Mouse (Mus musculus): ENCODE data around the gene Zmym5. TPM values are rescaled to one million over a fixed set of nuclear protein-coding genes. Genes with fewer than 3 reads are reported as not detected.
A peak's percentile ranks its signal among the peaks of the same experiment; 100 is the strongest.
"Not testable (repeated sequence)": the region's sequence is repeated elsewhere in the genome, so short reads cannot be mapped to it uniquely, and the experiment has no call there.

Gene Zmym5
- 22.1 and 27.1 TPM in 2 replicates for total RNA-seq (2015)
- 14.5 and 19.8 TPM in 2 replicates for total RNA-seq (2017)

DNA sequence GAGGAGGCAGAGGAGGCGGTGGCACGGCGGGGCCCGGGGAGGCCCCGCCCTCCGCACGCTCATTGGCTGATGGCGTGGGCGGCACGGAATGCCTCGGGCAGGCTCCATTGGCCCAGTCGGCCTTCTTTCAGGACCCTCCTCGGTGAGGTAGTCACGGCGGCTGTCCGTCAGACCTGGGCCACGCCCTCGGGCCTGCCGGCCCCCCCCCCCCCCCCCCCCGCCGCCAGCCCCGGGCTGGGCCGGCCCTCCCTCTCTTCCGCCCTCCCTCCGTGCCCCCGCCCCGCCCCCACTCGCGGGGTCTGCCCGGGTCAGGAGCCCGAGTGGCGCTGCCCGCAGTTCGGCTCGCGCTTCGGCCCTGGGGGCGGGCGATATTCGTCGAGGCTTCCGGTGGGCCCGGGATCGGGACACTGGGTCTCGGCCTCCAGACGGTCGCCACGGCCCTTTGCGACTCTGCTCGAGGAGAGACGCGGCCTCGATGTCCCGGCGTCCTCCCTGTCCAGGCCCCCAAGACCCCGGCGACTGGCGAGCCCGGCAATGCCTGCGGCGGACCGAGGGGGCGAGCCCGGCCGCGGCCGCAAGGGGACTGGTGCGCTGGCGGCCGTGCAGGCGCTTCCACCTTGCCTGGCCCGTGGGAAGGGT is at the start of gene Zmym5:
Gene Zmym5, minus strand, starts transcription at position 16 of the 639 bp plus-strand sequence.
- peak; percentile 87 for ATAC-seq (replicated peaks; ENCODE audit: poor library complexity)

- ATAC-seq (replicated peaks; ENCODE audit: poor library complexity), result peak; percentile 52
These were observed 38.2 kb upstream of the Zmym5 start for GRCm38 (mm10) chr14:56849681-56850080.

- no peak for ATAC-seq (replicated peaks; ENCODE audit: poor library complexity)
These were observed 36.8 kb upstream of the Zmym5 start for GRCm38 (mm10) chr14:56848322-56848721.

DNA sequence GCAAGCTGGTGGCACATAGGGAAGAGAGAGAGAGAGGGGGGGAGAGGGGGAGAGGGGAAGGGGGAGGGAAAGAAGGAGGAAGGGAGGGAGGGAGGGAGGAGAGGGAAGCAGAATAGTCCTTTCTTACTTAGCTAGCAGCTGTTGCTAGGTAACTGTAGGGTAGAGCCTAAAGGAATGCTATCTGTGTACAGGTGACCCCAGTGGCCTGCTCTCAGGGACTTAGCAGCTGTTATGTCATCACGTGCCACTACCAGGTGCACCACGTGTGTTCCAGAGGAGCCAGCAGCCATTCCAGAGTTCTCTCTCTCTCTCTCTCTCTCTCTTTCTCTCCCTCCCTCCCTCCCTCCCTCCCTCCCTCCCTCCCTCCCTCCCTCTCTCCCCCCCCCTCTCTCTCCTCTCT is 33.0 kb upstream of the Zmym5 start:
- no peak for ATAC-seq (replicated peaks; ENCODE audit: poor library complexity)

DNA sequence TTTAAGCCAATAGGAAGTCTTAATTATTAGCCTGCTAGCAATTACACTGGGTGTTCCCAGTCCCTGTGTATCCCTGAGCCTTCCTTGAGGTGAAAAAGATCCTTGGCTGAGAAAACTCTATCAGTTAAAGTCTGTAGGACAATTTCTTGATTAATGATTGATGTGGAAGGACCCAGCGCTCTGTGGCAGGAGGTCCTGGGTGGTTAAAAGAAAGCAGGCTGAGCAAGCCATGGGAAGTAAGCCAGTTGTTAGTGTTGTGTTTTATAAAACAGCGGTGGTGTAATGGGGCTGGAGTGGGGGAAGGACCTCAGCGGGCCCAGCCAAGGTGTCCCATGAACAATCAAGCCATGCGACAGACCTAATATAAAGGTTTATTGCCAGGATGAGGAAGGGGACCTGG is 32.5 kb upstream of the Zmym5 start:
- no peak for ATAC-seq (replicated peaks; ENCODE audit: poor library complexity)

DNA sequence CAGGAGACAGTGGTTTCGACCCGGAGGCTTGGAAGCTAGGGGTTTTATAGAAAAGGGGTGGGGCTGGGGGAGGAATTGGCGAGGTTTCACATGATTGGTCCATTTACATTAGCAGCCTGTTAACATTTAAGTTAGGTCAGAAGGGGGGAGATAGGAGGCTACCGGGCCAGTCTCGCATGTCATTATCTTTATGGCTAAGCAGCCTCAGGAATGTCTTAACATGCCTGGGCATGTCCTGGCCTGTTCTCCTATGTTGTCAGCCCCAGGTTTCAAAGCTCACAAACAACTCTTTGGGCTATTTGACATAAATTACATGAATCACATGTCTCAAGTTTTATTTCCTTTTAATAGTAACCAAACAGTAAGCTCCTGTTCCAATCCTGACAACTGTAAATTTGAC is 23.1 kb upstream of the Zmym5 start:
- not testable (repeated sequence) for ATAC-seq (replicated peaks; ENCODE audit: poor library complexity)

DNA sequence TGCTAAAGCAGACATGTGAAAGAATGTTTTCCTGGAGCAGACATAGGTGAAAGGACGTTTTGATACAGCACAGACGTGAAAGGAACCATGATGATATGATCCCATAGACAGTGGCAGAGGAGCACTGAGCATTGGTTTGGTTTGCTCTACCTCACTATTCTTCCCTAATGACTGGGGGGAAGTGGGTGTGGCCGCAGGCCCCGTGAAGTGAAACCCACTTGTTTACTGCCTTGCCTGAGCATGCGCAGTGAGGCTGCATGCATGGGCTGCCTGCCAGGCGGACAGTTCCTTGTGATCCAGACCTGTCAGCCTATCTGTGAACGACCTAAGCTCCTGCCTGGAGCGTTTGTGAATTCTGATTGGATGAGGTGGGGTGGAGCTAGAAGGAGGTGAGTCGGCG is 21.7 kb upstream of the Zmym5 start:
- not testable (repeated sequence) for ATAC-seq (replicated peaks; ENCODE audit: poor library complexity)

- no peak for ATAC-seq (replicated peaks; ENCODE audit: poor library complexity)
These were observed 21.1 kb upstream of the Zmym5 start for GRCm38 (mm10) chr14:56832563-56833113.

DNA sequence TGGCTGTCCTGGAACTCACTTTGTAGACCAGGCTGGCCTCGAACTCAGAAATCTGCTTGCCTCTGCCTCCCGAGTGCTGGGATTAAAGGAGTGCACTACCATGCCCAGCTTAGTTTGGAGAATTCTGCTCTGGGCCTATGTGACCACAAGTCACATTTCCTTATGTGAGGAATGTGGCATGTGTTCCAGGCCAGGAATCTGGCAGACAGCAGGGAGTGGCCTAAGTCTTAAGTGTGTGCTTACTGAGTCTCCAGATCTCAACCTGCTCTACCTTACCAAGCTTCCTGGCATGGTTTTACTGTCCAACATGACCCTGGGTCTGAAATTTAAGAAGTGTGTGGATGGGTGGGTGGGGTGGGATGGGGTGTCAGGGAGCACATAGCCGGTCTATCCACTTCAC is 20.6 kb upstream of the Zmym5 start:
- ATAC-seq (replicated peaks; ENCODE audit: poor library complexity), result no peak

DNA sequence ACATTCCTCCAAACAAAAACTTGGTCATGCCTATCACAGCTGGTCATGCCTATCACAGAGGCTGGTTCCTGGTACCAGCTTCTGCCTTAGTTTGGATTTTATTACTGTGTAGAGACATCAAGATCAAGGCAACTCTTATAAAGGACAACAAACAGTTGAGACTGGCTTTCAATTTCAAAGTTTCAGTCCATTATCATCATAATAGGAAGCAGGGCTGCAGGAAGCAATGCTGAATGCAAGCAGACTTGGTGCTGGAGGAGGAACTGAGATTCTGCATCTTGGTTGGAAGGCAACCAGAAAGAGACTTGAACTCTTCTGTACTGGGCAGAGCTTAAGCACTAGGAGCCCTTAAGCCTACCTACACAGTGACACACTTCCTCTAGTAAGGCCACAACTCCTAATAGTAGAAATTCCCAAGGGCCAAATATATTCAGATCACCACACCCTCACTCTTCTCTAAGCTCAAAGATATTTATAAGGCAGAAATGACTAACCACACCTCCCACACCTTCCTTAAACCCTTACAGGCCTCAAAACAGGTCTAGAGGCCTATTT is 19.1 kb upstream of the Zmym5 start:
- ATAC-seq (replicated peaks; ENCODE audit: poor library complexity), result no peak

DNA sequence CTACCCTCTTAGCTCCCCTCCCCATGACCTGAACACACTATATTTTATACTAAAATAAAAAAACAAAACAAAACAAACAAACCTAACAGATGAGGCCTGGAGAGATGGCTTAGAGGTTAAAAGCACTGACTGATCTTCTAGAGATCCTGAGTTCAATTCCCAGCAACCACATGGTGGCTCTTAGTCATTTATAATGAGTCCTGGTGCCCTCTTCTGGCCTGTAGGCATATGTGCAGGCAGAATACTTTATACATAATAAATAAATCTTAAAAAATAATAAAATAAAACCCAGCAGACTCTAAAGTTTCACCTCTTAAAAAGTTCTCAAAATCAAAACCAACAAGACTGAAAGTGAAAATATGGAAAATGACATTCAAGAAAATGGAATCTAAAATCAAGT is 13.0 kb upstream of the Zmym5 start:
- peak; percentile 46; the same call in 1 of the 2 replicates for ATAC-seq (replicated peaks; ENCODE audit: poor library complexity)

GRCm38 (mm10) chr14:56817616-56818015 is 6.1 kb upstream of the Zmym5 start:
- ATAC-seq (replicated peaks; ENCODE audit: poor library complexity), result no peak

GRCm38 (mm10) chr14:56817131-56817530 is 5.6 kb upstream of the Zmym5 start:
- ATAC-seq (replicated peaks; ENCODE audit: poor library complexity), result no peak

- ATAC-seq (replicated peaks; ENCODE audit: poor library complexity), result no peak
These were observed 5.0 kb upstream of the Zmym5 start for GRCm38 (mm10) chr14:56816541-56816940.

- ATAC-seq (replicated peaks; ENCODE audit: poor library complexity), result peak; percentile 51
These were observed 1.1 kb upstream of the Zmym5 start for GRCm38 (mm10) chr14:56812520-56813036.

DNA sequence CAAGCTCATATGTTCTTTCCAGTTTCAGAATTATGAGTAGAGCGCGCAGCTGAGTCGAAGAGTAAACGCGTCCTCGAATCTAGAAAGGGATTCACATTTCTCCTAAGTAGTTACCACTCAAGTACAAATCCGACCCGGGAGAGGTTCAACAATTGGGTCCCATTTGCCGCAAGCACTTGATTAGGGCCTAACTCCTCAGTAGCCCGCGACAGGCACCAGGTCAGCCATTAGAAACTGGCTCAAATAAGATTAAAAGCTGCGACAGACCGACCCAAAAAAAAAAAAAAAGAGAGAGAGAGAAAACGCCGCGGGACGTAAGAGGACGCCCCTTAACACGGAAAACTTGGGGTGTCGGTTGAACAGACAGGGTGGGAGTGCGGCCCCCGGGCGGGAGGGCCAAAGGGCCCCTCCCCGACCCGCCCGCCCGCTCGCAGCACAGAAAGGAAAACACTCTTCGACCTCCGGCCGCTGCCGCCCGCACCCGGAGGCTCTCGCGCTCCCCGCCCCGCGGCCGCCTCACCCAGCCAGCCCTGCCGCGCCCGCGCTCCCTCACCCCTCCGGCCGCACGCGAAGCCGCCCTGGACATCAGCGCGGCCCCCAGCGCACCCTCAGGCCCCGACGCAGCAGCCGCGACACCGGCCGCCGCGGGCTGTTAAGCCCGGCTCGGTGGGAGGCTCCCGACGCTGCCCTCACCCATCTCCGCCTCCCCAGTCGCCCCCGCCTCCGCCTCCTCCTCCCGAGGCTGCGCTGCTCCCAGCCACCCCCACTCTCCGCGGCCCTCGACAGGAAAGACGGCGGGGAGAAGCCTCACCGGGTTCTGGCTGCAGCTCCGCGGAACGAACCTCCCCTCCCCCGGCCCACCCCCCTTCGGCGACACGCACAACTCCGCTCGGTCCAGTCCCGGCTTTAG is 480 bp downstream of the Zmym5 start:
- ATAC-seq (replicated peaks; ENCODE audit: poor library complexity), result peak; percentile 51

- peak; percentile 68 for ATAC-seq (replicated peaks; ENCODE audit: poor library complexity)
These were observed 18.3 kb downstream of the Zmym5 start for GRCm38 (mm10) chr14:56793243-56793642.

DNA sequence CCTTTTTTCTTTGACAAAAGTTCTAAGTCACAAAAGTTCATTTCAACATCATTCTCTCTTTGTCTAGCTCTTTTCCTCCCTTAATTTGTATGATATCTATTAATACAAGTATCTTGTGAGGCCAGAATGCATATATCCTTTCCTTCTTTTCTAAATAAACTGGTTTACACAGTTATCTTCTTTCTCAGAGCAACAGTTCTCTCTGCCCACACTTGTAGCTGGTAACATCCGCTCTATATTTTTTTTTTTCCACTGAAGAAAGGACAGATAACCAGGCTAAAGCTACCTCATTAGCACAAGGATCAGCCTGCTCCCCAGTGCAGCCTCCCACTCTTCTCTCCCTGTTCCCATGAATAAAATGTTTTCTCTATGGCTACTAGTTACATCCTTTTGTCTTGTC is 26.9 kb downstream of the Zmym5 start:
- peak; percentile 74 for ATAC-seq (replicated peaks; ENCODE audit: poor library complexity)

- ATAC-seq (replicated peaks; ENCODE audit: poor library complexity), result no peak
These were observed 32.6 kb downstream of the Zmym5 start for GRCm38 (mm10) chr14:56778933-56779300.

DNA sequence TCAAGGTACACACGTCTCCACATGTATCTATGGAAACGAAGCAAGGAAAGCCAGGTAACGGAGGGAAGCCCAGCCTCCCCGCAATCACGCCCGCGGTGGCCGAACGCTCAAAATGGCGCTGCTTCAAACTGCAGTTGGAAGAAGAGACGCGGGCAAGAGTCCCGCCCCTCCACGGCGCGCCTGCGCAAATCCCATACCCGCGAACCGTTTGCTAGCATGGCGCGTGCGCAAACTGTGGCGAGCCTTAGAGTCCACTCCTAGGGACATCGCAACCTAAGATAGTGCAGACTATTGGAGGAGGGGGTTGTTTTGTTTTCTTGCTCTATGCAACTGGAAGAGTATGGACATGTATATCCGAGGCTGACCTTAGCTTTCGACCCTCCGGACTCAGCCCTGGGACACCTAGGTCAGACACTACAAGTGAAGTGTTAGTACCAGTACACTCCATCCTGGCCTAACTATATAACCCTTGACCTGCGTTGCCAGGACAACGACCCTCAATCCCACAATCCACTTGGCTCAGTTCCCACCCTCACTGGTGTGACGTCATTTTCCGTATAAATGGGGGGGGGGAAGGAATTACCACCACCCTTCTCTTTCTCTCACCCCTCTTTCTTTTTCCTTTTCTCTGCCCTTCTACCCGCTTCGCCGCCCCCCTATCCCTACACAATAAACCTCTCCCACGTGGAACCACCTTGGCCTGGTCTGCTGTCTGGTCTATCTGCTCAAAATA is 33.1 kb downstream of the Zmym5 start, which contains the start of gene Pspc1:
Gene Pspc1, minus strand, starts transcription at position 117 of the 733 bp plus-strand sequence.
- ATAC-seq (replicated peaks; ENCODE audit: poor library complexity), result peak; percentile 85

Measured in megakaryocyte progenitor cell, adult 5-6 weeks (primary cell).